Mouse (Mus musculus): ENCODE data around the gene Fblim1.

- TF ChIP-seq CTCF (IDR thresholded peaks at IDR 0.05; ENCODE audit: extremely low read depth, insufficient read depth, low read length) (peak; percentile 56), POLR2A (IDR thresholded peaks at IDR 0.05; ENCODE audit: extremely low read depth, insufficient read depth, low read length) (no peak)
Measured at GRCm38 (mm10) chr4:141624983-141625773, 19.3 kb upstream of the Fblim1 start.

All from cortical plate, adult 2 months (tissue).